Mouse (Mus musculus): ENCODE measurements around the gene Wdr83.

Gene Wdr83

DNA sequence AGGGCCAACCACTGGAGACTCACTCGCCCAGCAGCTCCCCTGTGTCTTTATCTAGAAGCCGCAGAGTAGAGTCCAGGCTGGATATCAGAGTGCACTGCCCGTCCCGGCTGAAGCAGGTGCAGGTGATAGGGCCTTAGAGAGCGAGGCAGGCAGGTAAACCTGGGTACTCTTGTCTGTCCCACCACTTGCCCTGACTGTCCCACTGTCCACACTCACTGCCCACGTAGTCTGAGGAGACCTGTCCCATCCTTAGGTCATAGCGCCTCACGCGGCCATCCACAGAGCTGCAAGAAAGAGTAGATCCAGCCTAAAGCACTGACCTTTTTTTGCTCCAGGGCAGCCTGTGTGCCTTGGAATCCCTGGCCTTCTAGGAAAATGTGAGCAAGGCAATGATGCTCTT is 5.1 kb downstream of the Wdr83 start:
- peak; percentile 51 to 83 for DNase-seq

DNA sequence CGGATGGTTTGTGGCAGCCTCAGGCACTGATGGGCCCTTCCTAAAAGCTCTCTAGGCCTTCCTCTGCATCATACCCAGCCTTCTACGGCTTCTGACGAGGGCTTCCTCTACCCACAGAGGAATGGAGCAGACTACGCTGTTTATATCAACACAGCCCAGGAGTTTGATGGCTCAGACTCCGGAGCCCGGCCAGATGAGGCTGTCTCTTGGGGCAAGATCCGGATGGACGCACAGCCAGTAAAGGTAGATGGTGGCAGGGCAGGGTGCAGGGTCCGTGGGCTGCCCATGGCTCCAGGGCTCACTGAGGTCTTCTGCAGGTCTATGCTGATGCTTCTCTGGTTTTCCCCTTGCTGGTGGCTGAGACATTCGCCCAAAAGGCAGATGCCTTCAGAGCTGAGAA is 6.5 kb downstream of the Wdr83 start:
- DNase-seq, result no peak

DNA sequence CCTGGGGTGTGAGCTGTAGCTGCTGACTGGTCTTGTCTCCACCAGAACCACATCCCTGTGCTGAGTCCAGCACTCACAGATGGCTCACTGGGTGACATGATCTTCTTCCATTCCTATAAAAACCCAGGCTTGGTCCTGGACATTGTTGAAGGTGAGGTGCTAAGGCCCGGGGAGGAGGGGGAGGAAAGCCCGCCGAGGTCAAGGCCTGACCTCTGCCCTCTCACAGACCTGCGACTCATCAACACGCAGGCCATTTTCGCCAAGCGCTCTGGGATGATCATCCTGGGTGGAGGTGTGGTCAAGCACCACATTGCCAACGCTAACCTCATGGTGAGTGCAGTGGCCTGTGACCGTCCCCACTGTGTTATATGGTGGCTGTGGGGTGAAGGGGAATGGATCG is 6.9 kb downstream of the Wdr83 start:
- no peak for DNase-seq

DNA sequence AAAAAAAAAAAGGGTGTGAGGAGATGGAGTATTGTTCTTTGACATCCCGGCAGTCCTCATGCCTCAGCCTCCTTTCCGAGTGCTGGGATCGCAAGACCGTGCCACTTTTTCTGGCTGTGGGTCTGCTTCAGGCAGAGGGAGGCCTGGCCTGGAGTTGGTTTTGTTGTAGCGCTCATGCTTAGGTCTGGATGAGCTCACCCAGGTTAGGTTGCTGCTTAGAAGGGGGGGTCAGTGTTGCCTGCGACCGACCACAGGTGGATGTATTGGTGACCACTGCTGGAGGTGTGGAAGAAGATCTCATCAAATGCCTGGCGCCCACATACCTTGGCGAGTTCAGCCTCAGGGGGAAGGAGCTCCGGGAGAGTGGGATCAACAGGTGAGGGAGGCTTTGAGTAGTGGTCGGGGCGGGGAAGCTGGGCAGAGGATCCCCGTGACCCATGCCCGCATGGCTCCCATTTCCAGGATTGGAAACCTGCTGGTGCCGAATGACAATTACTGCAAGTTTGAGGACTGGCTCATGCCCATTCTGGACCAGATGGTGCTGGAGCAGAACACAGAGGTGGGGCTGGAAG is 8.0 kb downstream of the Wdr83 start:
- no peak for DNase-seq

DNA sequence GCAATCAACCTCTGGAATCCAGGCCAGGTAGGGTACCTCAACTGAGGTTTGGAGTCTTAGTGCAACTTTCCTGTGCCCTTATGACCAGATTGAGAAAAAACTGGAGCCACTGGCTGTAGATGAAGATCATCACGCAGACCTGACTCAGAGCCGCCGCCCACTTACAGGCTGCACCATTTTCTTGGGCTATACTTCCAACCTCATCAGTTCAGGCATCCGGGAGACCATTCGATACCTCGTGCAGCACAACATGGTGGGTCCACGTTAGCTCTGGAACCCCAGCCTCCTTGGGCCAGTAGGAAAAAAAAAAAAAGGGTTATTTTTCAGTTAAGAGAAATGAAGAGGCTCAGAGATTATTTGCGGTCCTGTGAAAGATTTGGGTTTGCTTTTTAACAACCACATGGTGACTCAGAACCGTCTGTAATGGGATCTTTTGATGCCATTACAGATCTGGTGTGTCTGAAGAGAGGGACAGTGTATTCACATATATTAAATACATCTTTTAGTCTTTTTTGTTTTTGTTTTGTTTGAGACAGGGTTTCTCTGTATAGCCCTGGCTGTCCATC is 8.7 kb downstream of the Wdr83 start:
- DNase-seq, result no peak

DNA sequence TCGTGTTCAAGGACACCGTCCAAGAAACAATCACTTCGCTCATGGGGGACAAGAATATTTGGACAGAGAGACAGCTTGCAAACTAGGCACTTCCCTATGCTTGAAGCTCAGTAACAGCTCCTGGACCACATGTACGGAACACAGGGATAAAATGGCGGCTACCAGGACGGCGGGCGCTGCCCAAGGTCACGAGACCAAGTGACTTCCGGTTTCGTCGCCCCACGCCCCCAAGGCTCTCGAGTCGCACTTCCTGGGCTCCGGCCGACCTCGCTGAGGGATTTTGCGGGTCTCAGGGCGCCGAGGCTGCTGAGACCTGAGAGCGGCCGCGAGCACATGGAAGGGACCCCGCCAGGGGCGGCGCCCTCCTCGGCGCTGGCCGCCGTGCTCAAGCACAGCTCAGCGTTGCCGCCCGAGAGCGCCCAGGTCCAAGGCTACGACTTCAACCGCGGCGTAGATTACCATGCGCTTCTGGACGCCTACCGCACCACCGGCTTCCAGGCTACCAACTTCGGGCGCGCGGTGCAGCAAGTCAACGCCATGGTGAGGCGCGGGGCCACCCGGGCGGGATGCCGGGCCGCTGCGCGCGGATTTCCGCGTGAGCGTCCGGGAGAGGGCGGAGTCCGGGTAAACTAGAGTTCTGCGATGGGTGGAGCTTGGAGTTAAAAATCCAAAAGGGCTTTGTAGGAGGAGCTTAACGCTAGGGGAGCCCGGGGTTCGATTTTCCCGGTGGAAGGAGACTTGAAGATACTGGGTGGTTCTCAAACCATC is 9.4 kb downstream of the Wdr83 start, which contains the start of gene Dhps:
Dhps (plus strand) TSS at position 244 of the 768 bp plus-strand sequence.
- DNase-seq, result peak; percentile 95

DNA sequence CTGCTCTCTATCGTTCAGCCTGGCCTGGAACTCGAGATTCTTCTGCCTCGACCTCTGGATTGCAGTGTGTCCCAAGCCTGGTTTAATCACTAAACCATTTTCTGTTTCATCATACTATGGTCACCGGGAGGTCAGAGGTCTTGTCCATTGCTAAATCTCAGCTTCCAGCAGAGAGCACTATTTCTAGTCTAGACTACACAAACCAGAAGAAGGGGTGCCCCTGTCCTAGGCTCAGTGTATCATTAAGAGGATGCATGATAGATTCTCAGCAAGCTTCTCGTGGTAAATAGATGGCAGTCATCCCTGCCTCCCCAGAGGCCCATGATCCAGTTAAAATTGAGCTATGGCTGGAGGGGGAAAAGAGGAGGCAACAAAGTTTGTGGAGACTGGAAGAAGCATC is 10.1 kb downstream of the Wdr83 start:
- peak; percentile 49 to 72 for DNase-seq

DNA sequence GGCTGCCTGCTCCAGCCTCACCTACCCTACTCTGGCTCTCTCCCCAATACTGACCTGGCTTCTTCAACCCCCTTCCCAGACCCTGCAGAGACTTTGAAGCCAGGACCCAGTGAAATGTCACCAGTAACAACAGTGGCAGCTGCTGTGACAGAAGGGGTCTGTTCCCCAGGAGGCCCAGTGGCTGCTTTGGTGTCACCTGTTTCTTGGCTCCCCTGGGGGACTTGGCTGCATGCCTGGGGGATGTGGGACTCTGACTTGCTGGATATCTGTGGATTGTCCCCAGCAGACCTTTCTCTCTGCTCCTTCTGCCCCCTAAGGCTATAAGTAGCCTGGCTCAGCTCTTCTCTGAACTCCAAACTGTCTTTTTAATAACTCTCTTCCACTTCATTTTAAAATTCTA is 13.1 kb downstream of the Wdr83 start, which contains the start of gene Gm5741:
Gm5741 (minus strand) TSS at position 1 of the 400 bp plus-strand sequence.
- no peak for DNase-seq

DNA sequence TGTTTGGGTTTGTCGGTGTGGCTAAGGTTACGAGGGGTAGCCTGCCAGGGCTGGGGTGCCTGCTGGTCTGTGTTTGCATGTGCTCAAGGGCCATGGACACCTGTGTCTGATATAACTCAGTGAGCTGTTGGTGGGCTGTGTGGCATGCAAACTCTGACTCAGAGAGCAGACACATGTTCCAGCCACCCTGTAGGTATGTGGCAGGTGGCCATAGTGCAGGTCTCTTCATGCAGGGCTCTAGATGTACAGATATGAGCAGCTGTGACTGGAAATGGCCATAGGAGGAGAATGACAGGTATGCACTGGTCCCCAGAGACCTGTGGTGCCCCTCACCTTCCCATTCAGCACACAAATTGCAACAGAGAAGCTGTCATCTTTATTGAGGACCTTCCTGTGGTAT is 14.0 kb downstream of the Wdr83 start:
- DNase-seq, result no peak

DNA sequence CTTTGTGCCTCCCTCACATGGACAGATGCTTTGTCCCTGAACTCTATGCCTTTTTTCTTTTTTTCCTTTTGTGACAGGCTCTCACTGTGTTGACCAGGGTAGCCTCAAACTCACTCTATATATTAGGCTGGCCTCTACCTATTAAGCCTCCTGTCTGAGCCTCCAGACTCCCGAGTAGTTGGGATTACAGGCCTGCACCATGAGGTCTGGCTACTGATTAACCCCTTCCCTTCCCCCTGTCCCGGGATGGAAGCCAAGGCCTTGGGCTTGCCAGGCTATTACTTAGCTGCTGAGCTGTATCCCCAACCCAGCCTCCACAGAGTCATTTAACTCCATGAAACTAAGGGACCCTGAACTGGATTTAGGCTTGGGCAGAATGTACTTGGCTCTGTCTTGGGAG is 15.9 kb downstream of the Wdr83 start:
- DNase-seq, result peak; percentile 89 to 93

DNA sequence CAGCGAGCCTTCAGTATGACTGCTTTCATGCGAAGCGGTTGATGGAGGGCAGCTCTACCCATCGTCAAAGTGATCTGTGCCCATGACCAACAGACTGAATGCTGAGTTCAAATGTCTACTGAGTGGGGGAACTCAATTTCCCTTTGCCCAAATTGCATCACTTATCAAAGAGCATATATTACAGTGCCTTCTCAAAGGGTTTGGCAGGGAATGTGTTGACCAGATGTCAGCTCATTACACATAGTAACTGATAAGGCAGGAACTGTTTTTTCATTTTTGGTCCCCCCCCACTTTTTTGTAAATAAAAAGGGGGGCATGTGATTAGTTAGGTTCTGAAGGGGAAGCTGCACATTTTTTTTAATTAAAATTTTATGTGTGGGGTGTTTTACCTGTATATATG is 18.5 kb downstream of the Wdr83 start:
- DNase-seq, result no peak

DNA sequence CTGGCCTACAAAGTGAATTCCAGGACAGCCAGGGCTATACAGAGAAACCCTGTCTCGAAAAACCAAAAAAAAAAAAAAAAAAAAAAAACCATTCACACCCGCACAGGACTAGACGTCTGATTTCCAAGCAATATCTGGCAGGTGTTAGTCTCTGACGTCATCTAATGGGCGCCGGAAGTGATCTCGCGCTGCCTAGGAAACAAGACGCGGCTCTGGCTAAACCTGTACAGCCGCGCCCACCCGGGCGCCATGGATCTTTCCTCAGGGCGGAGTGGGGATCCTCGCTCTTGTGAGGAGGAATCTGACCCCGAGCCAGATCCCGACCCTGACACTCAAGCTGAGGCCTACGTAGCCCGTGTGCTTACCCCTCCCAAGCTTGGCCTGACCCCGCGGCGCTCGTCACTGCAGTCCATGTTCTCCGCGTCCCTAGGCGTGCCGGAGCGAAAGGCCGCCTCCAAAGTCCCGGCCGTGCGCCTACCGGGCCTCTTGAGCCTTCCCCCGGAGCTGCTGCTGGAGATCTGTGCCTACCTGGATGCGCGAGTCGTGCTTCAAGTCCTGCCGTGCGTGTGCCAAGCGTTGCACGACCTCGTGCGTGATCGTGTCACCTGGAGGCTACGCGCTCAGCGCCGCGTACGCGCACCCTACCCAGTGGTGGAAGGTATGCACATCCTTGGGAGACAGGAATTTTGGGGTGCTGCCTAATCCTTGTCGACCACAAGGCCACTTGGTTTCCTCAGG is 21.1 kb downstream of the Wdr83 start, which contains the start of gene Fbxw9:
Fbxw9 (plus strand) TSS at position 177 of the 738 bp plus-strand sequence.
- peak; percentile 95 for DNase-seq

DNA sequence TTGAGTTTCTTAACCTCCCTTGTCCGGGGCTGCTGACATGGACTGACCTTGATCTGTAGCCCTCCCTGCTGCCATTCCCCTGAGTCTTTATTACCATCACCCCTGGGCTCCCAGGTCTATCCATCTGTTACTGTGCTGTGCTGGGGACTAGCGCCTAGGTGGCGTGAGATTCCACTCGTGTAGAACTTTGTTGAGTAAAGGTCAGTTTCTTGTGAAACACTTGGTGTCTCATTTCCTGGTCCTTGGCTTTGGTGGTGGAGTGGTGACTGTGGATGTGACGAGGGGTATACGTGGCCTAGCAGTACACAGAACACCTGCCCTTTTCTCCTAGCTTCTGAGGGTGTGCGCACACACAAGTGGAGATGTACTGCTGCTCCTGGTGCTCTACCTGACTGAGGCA is 23.7 kb downstream of the Wdr83 start:
- DNase-seq, result no peak

DNA sequence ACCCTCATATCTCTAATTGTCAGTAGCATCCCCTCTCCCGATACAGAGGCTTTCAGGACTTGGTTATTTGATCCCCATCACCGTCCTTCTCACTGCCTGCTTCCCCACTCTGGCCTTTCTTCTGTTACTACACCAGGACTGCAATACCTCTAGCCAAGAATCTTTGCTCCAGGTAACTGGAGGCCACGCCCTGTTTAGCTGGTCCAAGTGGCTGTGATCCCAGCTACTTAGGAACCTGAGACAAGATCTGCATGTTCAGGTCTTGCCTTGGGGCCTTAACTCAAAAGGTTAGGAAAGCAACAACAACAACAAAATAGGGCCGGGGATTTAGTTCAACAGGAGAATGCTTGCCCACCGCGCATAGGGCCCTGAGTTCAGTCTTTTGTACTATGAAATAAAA is 37.5 kb downstream of the Wdr83 start:
- DNase-seq, result no peak

DNA sequence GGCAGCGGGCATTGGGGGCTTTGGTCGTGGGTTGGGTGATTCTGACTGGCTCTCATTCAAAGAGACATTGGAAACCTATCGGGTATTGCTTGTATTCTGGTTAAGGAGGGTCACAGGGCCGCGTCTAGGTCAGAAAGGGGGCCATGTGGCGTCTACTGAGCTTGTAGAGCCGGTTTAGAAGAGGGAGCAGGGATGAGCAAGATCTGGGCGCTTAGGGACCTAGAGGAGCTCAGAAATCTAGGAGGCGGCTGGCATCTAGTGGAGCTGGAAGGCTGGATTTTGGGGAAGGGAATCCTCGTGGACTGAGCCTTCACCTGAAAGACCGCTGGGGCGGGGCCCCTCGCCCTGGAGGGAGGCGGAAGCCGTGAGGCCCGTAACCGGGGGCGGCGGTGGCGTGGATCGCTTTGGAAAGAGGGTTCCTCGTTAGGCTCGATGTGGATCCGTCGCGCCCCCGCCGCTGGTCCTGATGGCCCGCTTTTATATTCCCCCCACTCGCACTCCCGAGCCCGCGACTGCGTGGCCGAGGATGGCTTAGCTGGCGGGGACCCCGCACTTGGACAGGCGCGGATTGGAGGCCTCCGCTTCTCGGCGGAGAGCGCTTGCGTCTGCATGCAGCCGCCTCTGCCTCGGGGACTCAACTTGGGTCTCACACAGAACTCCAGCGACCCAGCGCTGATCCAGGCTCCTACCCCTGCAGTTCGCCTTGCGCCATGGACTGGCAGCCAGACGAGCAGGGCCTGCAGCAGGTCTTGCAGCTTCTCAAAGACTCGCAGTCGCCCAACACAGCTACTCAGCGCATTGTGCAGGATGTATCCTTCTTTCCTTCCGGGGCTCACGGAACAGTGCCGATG is 43.2 kb downstream of the Wdr83 start:
- DNase-seq, result peak in 1 of 2 experiments; percentile 60

DNA sequence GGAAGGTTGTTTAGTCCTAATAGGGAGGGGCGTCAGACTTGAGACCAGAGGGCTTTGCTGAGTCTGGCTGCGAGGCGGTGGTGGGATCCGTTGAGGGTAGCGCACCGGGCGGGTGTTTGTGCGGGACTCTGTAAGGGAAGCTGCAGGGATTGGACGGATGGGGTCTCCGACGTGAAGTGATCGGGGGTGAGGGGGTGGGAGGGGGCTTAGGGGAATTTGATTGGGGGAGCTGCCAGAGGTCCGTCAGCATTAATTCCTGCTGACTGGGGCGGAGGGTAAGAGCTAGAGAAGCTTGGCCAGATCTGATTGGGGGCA is 43.8 kb downstream of the Wdr83 start:
- DNase-seq, result no peak

DNA sequence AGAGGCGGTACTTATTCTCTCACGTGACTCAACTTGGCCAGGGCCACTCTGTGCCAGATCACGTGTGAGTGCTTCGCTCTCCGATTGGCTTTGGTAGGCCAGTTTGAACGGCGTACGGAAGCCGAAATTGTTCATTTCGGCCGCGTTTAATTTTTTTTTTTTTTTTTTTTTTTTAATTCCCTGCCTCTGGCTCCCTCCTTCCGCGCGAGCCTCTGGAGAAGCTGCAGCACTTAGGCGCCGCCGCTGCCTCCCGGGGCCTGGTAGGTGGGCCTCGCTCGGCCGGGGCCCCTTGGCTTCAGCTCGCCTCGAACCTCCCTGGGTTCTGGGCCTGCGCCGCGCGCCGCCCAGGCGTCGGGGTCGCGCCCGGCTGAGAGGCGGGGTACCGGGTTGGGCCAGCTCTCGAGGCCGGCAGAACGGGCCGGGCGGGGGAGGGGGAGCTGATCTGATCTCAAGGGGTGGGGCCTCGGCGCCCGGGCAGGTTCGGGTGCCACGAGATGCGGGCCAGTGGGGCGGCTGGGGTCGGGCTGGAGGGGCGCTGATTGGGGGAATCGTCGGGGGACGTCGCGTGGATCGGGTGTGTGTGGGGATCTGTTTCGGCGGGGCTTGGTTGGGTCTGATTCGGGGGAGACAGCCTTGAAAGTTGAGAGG is 44.3 kb downstream of the Wdr83 start, which contains the start of gene Tnpo2:
Tnpo2 (plus strand) TSS at position 198 of the 648 bp plus-strand sequence.
- peak; percentile 95 to 98 for DNase-seq

DNA sequence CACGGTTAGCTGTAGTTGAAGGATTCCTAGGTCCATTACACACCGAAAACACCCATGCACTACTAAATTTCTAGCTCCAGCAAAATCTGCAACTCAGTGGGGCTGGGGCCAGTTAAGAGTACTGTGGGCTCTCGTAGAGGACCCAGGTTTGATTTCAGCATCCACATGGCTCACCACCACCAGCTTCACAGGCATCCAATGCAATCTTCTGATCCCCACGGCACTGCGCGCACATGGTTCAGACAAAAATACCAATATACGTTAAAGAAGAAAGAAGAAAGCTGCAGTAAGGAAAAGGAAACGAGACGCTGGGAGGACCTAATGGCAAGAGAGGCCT is 44.8 kb downstream of the Wdr83 start:
- DNase-seq, result no peak

DNA sequence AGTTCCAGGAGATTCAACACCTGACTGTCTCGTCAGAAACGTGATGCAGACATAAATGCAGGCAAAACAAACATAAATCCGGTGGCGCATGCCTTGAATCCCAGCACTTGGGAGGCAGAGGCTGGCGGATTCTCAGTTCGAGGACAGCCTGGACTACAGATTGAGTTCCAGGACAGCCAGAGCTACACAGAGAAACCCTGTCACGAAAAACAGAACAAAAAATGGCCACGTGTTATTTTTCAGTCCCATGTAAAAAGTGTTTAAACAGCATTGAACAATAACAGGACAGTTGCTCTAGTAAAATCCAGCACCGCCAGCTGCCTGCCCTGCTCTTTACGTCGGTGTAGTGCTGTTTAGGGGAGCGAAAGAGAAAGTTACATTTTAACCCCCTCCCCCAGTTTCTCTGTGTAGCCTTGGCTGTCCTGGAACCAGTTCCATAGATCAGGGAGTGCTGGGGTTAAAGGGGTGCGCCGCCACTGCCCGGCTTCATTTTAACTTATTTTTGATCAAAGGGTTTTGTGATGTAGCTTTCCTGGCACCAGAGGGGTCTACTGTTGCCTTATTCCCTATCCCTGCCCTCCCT is 45.3 kb downstream of the Wdr83 start:
- DNase-seq, result peak in 1 of 2 experiments; percentile 44

DNA sequence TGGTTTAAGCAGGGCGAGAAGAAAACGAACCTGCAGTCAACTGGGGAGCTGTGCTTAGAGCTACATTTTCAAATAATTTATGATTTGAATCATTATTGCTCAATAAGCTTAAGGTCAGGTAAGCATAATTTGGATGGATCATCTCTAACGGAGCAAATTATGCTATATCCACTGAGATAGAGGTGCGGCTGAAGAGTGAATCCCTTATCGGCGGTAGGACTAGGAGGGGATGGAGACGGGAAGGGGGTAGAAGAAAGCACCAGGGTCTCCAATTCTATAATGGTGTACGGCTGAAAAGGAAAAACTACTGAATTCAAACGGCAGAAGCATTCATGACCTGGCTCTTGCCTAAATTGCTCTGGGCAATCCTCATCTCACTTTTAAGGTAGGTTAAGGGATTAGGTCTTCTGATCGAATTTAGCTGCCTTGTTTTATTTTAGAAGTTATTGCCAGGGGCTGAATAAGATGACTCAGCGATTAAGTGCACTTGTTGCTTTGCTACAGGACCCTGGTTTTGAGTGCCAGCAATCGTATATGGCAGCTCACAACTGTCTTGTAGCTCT is 45.9 kb downstream of the Wdr83 start:
- no peak for DNase-seq

DNA sequence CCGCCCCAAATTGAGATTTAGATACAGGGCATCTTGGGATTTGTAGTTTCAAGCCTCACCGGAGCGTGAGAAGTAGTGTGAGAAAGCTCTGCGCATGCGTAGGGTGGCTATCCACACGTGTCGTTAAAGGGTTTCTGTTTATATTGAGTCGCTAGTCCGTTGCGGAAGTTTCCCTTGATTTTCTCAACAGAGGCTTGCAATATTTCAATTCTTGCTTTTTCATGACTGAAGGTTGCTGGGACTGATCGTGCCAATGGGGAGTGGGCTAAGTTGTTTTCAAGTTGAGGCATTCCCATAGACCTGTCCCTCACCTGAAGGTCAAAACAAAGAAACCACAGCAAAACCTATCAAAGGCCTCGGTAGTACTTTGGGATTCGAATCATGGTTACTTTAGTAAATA is 46.3 kb downstream of the Wdr83 start:
- DNase-seq, result peak; percentile 86 to 88

Measured in kidney, postnatal 36 days (tissue).